Mouse (Mus musculus) thymus, postnatal 14 days (tissue): ENCODE data around the gene H1fx.
"Not testable (repeated sequence)": the region's sequence is repeated elsewhere in the genome, so short reads cannot be mapped to it uniquely, and the experiment has no call there.

Source experiments
- DNase-seq: peaks from one replicate; pipeline ENCODE4 v3.0.0; 2021

H1fx gene

GRCm38 (mm10) chr6:87981547-87982256, at the start of gene H1fx:
Gene H1fx (minus strand): TSS chr6:87981637.
- peak; percentile 68 for DNase-seq

GRCm38 (mm10) chr6:88030432-88030831, 49.0 kb upstream of the H1fx start:
- no peak for DNase-seq

GRCm38 (mm10) chr6:88027390-88027789, 46.0 kb upstream of the H1fx start:
- DNase-seq = no peak

GRCm38 (mm10) chr6:88023316-88023890, 42.0 kb upstream of the H1fx start:
- DNase-seq = no peak

GRCm38 (mm10) chr6:88019154-88019553, 37.7 kb upstream of the H1fx start:
- no peak for DNase-seq

GRCm38 (mm10) chr6:88017821-88018220, 36.4 kb upstream of the H1fx start:
- DNase-seq = no peak

- DNase-seq = no peak
Measured at GRCm38 (mm10) chr6:88015797-88016196, 34.4 kb upstream of the H1fx start.

GRCm38 (mm10) chr6:88013456-88013855, 32.0 kb upstream of the H1fx start:
- DNase-seq = no peak

- no peak for DNase-seq
Measured at GRCm38 (mm10) chr6:88012601-88013000, 31.2 kb upstream of the H1fx start.

- peak; percentile 29 for DNase-seq
Measured at GRCm38 (mm10) chr6:88011106-88011505, 29.7 kb upstream of the H1fx start.

- DNase-seq = no peak
Measured at GRCm38 (mm10) chr6:88009209-88009608, 27.8 kb upstream of the H1fx start.

GRCm38 (mm10) chr6:88004773-88005172, 23.3 kb upstream of the H1fx start:
- not testable (repeated sequence) for DNase-seq

GRCm38 (mm10) chr6:88003439-88003838, 22.0 kb upstream of the H1fx start:
- no peak for DNase-seq

- no peak for DNase-seq
Measured at GRCm38 (mm10) chr6:87998358-87998757, 16.9 kb upstream of the H1fx start.

- DNase-seq = peak; percentile 71
Measured at GRCm38 (mm10) chr6:87997706-87998265, 16.3 kb upstream of the H1fx start.

- DNase-seq = no peak
Measured at GRCm38 (mm10) chr6:87996606-87997005, 15.2 kb upstream of the H1fx start.

GRCm38 (mm10) chr6:87995519-87995918, 14.1 kb upstream of the H1fx start:
- no peak for DNase-seq

GRCm38 (mm10) chr6:87993790-87994571, 12.5 kb upstream of the H1fx start:
- peak; percentile 36 for DNase-seq

GRCm38 (mm10) chr6:87992733-87993132, 11.3 kb upstream of the H1fx start:
- DNase-seq = no peak

- DNase-seq = no peak
Measured at GRCm38 (mm10) chr6:87991886-87992285, 10.4 kb upstream of the H1fx start.

- no peak for DNase-seq
Measured at GRCm38 (mm10) chr6:87991216-87991615, 9.8 kb upstream of the H1fx start.

- DNase-seq = no peak
Measured at GRCm38 (mm10) chr6:87982506-87982905, 1.1 kb upstream of the H1fx start.

- peak; percentile 40 for DNase-seq
Measured at GRCm38 (mm10) chr6:87981030-87981485, 379 bp downstream of the H1fx start.
